Mouse (Mus musculus) liver, embryonic 12.5 days (tissue): ENCODE measurements around the gene Btbd35f28. TPM values are rescaled to one million over a fixed set of nuclear protein-coding genes. Genes with fewer than 3 reads are reported as not detected.
"Not testable (repeated sequence)": the region's sequence is repeated elsewhere in the genome, so short reads cannot be mapped to it uniquely, and the experiment has no call there.

Experiments
- ATAC-seq: fragments of 200-750 bp; cut with Nextera tagmentation; 2 replicates; pipeline ENCODE4 v1.8.0; 2017; ENCODE audit warnings: moderate number of reproducible peaks, mild to moderate bottlenecking, moderate library complexity
- H3K27ac ChIP-seq: fragments of 300-500 bp; sonication (generic); 2 replicates; pipeline ENCODE4 v1.5.1; 2016; ENCODE audit warnings: mild to moderate bottlenecking
- H3K27me3 ChIP-seq: fragments of 300-500 bp; sonication (generic); replicated peaks from 2 replicates; pipeline ENCODE4 v1.6.1; 2016; ENCODE audit warnings: mild to moderate bottlenecking, moderate library complexity
- H3K36me3 ChIP-seq: fragments of 300-500 bp; sonication (generic); 2 replicates; pipeline ENCODE4 v1.6.1; 2016; ENCODE audit warnings: mild to moderate bottlenecking, moderate library complexity
- H3K4me1 ChIP-seq: fragments of 300-500 bp; sonication (generic); 2 replicates; pipeline ENCODE4 v1.6.1; 2016
- H3K4me2 ChIP-seq: fragments of 300-500 bp; sonication (generic); 2 replicates; pipeline ENCODE4 v1.6.1; 2016; ENCODE audit warnings: mild to moderate bottlenecking, moderate library complexity
- H3K4me3 ChIP-seq: fragments of 300-500 bp; sonication (generic); 2 replicates; pipeline ENCODE4 v1.5.1; 2016; ENCODE audit warnings: mild to moderate bottlenecking, moderate library complexity
- H3K9ac ChIP-seq: fragments of 300-500 bp; sonication (generic); 2 replicates; pipeline ENCODE4 v1.6.1; 2016; ENCODE audit warnings: mild to moderate bottlenecking, moderate library complexity
- H3K9me3 ChIP-seq: fragments of 300-500 bp; sonication (generic); replicated peaks from 2 replicates; pipeline ENCODE4 v1.6.1; 2016; ENCODE audit warnings: mild to moderate bottlenecking, moderate library complexity
- WGBS: fragments of 180-500 bp; shearing (Covaris S2); methylation state at CpG from one replicate; pipeline ENCODE4 v1.1.7; 2016; ENCODE audit not compliant: insufficient replicate concordance; 5-methylcytosine and 5-hydroxymethylcytosine counted together
- polyA plus RNA-seq: library from polyadenylated mRNA; unstranded; fragments of >200 nt; fragmentation: Nextera tagmentation; extraction: Ambion mirVana; gene quantifications from 2 replicates; pipeline ENCODE4 v1.2.1, GENCODE M21; 2016

Gene Btbd35f28
- polyA plus RNA-seq: not detected in 2 replicates

- H3K9ac ChIP-seq, H3K27ac ChIP-seq, H3K4me2 ChIP-seq, ATAC-seq, H3K4me3 ChIP-seq, H3K9me3 ChIP-seq, H3K4me1 ChIP-seq, H3K27me3 ChIP-seq, H3K36me3 ChIP-seq: not testable (repeated sequence)
- no CpG with 5 or more reads among the region's 2 CpGs for WGBS
These were observed at the start of gene Btbd35f28 for GRCm38 (mm10) chrX:4196276-4196675. Btbd35f28 (plus strand) TSS chrX:4196576.

Other genes with a start within 250 kb of the Btbd35f28 start
- not detected in 2 replicates for gene Btbd35f16, start 239.6 kb upstream of the Btbd35f28 start, polyA plus RNA-seq
- not detected in 2 replicates for gene Btbd35f3, start 158.9 kb upstream of the Btbd35f28 start, polyA plus RNA-seq
- gene Btbd35f20, start 94.7 kb downstream of the Btbd35f28 start, polyA plus RNA-seq: not detected in 2 replicates
- not detected in 2 replicates for gene Btbd35f17, start 174.1 kb downstream of the Btbd35f28 start, polyA plus RNA-seq